Comparison of ENCODE assay signal across 9 mouse cellular contexts in genomic region chr1:105199305-105199704, GRCm38 (mm10).
A peak's percentile ranks its signal among the peaks of the same experiment; 100 is the strongest.
DNase-seq lines count a peak whose midpoint lies in the region; ATAC-seq and TF ChIP-seq lines count a peak whose summit lies in the region.
"Had no signal": no experiment of that assay in that cellular context is flagged by ENCODE, and none has a peak within 500 bp of the region (broad histone marks: within the 10 kb centered on the region; RNA-seq: fewer than 3 reads in every experiment).

No protein-coding gene starts in this region.

- no peak overlapping the region for H3K9ac ChIP-seq in heart, adult 2 months (ENCODE audit: low read depth, low read length)
- H3K9ac ChIP-seq in intestine, embryonic 16.5 days (ENCODE audit: low read depth, low read length) = no peak overlapping the region
- H3K9ac ChIP-seq in forebrain, embryonic 15.5 days (replicated peaks) = no peak overlapping the region

- peak overlapping the region; percentile 62 for H3K27ac ChIP-seq in heart, adult 2 months
- H3K27ac ChIP-seq in intestine, embryonic 16.5 days (ENCODE audit: low read length) = 0 out of 2 replicates have a peak overlapping the region, but pooled peaks have one; percentile 1
- no peak overlapping the region for H3K27ac ChIP-seq in forebrain, embryonic 15.5 days (replicated peaks)
- no peak overlapping the region for H3K27ac ChIP-seq in forebrain, embryonic 10.5 days

- no peaks in the 10 kb centered on the region for H3K79me2 ChIP-seq in heart, adult 2 months (replicated peaks; ENCODE audit: control insufficient read depth, insufficient read depth, low read length)

- H3K4me2 ChIP-seq in intestine, embryonic 16.5 days (ENCODE audit: low read depth, low read length) = no peak overlapping the region
- no peak overlapping the region for H3K4me2 ChIP-seq in forebrain, embryonic 15.5 days (replicated peaks)

- TF ChIP-seq EP300 in heart, adult 2 months (IDR thresholded peaks at IDR 0.05; ENCODE audit: insufficient read depth, low read depth, low read length) = peak; percentile 78; the same call in 1 of the 2 replicates

- 22% methylated on average over 3 of the region's 3 CpGs for WGBS in heart, adult 2 months
- WGBS in intestine, embryonic 16.5 days = 52% methylated on average over 3 of the region's 3 CpGs
- WGBS in forebrain, embryonic 15.5 days = 81% methylated on average over 3 of the region's 3 CpGs
- 90% methylated on average over 3 of the region's 3 CpGs for WGBS in forebrain, embryonic 10.5 days

- no peaks in the 10 kb centered on the region for H3K27me3 ChIP-seq in heart, adult 2 months (ENCODE audit: control insufficient read depth, insufficient read depth, low read length)
- no peaks in the 10 kb centered on the region for H3K27me3 ChIP-seq in intestine, embryonic 16.5 days (replicated peaks; ENCODE audit: control insufficient read depth, insufficient read depth, low read length)
- H3K27me3 ChIP-seq in forebrain, embryonic 15.5 days = no peaks in the 10 kb centered on the region
- no peaks in the 10 kb centered on the region for H3K27me3 ChIP-seq in forebrain, embryonic 10.5 days (ENCODE audit: poor library complexity, severe bottlenecking)

- peak; percentile 40 for DNase-seq in kidney, postnatal 14 days
- DNase-seq in kidney, adult 18-20 months = no peak
- DNase-seq in heart, adult 2 months = peak; percentile 26 to 59
- DNase-seq in gastrocnemius, postnatal 25 days = no peak
- DNase-seq in forebrain, embryonic 10.5 days (ENCODE audit: extremely low spot score, low spot score) = no peak
- DNase-seq: cerebellum, adult 8-10 months had no signal

- H3K4me1 ChIP-seq in heart, adult 2 months (ENCODE audit: control insufficient read depth, insufficient read depth, low read length) = peaks cover 6% of the 10 kb centered on the region
- no peaks in the 10 kb centered on the region for H3K4me1 ChIP-seq in intestine, embryonic 16.5 days (ENCODE audit: control insufficient read depth, insufficient read depth, low read length)
- no peaks in the 10 kb centered on the region for H3K4me1 ChIP-seq in forebrain, embryonic 15.5 days
- no peaks in the 10 kb centered on the region for H3K4me1 ChIP-seq in forebrain, embryonic 10.5 days

- H3K4me3 ChIP-seq in heart, adult 2 months = no peak overlapping the region
- no peak overlapping the region for H3K4me3 ChIP-seq in intestine, embryonic 16.5 days (ENCODE audit: low read length)
- H3K4me3 ChIP-seq in forebrain, embryonic 15.5 days = no peak overlapping the region
- H3K4me3 ChIP-seq in forebrain, embryonic 10.5 days = no peak overlapping the region

- intact Hi-C loops in heart, adult 2 months (cut with DNase I) = loop anchor here (5.0 kb wide), 1 partner anchor 47 kb away; no protein-coding TSS in a partner anchor

- no peaks in the 10 kb centered on the region for H3K9me3 ChIP-seq in intestine, embryonic 16.5 days (ENCODE audit: control insufficient read depth, low read length)
- H3K9me3 ChIP-seq in forebrain, embryonic 15.5 days = no peaks in the 10 kb centered on the region
- peaks cover 8% of the 10 kb centered on the region; the same call in 1 of the 2 replicates for H3K9me3 ChIP-seq in forebrain, embryonic 10.5 days

- TF ChIP-seq CTCF in heart, adult 2 months (IDR thresholded peaks at IDR 0.05) = no peak

- TF ChIP-seq POLR2A in heart, adult 2 months (IDR thresholded peaks at IDR 0.05; ENCODE audit: insufficient read depth, low read depth, low read length) = no peak

- H3K36me3 ChIP-seq in heart, adult 2 months (ENCODE audit: control insufficient read depth, insufficient read depth, low read length) = peaks cover 5% of the 10 kb centered on the region
- no peaks in the 10 kb centered on the region for H3K36me3 ChIP-seq in intestine, embryonic 16.5 days (ENCODE audit: control insufficient read depth, insufficient read depth, low read length)
- H3K36me3 ChIP-seq in forebrain, embryonic 15.5 days = no peaks in the 10 kb centered on the region
- H3K36me3 ChIP-seq in forebrain, embryonic 10.5 days (replicated peaks) = no peaks in the 10 kb centered on the region

- ATAC-seq in intestine, embryonic 16.5 days = peak; percentile 65
- ATAC-seq in monocyte, adult 5-6 weeks (replicated peaks; ENCODE audit: insufficient number of reproducible peaks, low FRiP score, low TSS enrichment, poor library complexity, severe bottlenecking) = peak; percentile 80
- ATAC-seq in forebrain, embryonic 15.5 days (replicated peaks) = no peak

Comparison
In these comparisons a context has a peak if more than half of its experiments do, and no peak if none do; other contexts are left out.
1. DNase-seq: peak in kidney, postnatal 14 days (single experiment) and heart, adult 2 months (2 of 2); none in kidney, adult 18-20 months (single experiment), gastrocnemius, postnatal 25 days (single experiment) and forebrain, embryonic 10.5 days (single experiment).
2. H3K27ac ChIP-seq: peak in heart, adult 2 months (single experiment) and intestine, embryonic 16.5 days (single experiment); none in forebrain, embryonic 15.5 days (single experiment) and forebrain, embryonic 10.5 days (single experiment).